Mouse (Mus musculus): ENCODE results near the gene Stxbp6.

Gene Stxbp6

GRCm38 (mm10) chr12:44913854-44914253, 160.7 kb downstream of the Stxbp6 start:
- no peak for DNase-seq (ENCODE audit: low spot score)

- no peak for DNase-seq (ENCODE audit: low spot score)
Measured at GRCm38 (mm10) chr12:44908028-44908702, 166.3 kb downstream of the Stxbp6 start.

- DNase-seq (ENCODE audit: low spot score), result no peak
Measured at GRCm38 (mm10) chr12:44906001-44906400, 168.5 kb downstream of the Stxbp6 start.

GRCm38 (mm10) chr12:44903205-44903732, 171.2 kb downstream of the Stxbp6 start:
- no peak for DNase-seq (ENCODE audit: low spot score)

- no peak for DNase-seq (ENCODE audit: low spot score)
Measured at GRCm38 (mm10) chr12:44899173-44899870, 175.2 kb downstream of the Stxbp6 start.

- DNase-seq (ENCODE audit: low spot score), result no peak
Measured at GRCm38 (mm10) chr12:44896460-44896859, 178.0 kb downstream of the Stxbp6 start.

- DNase-seq (ENCODE audit: low spot score), result no peak
Measured at GRCm38 (mm10) chr12:44889677-44890393, 184.7 kb downstream of the Stxbp6 start.

- DNase-seq (ENCODE audit: low spot score), result no peak
Measured at GRCm38 (mm10) chr12:44886826-44887225, 187.7 kb downstream of the Stxbp6 start.

GRCm38 (mm10) chr12:44872697-44873096, 201.8 kb downstream of the Stxbp6 start:
- DNase-seq (ENCODE audit: low spot score), result no peak

- DNase-seq (ENCODE audit: low spot score), result no peak
Measured at GRCm38 (mm10) chr12:44865442-44865841, 209.1 kb downstream of the Stxbp6 start.

- DNase-seq (ENCODE audit: low spot score), result no peak
Measured at GRCm38 (mm10) chr12:44859454-44859853, 215.1 kb downstream of the Stxbp6 start.

- peak; percentile 76 for DNase-seq (ENCODE audit: low spot score)
Measured at GRCm38 (mm10) chr12:44858110-44858885, 216.2 kb downstream of the Stxbp6 start.

- no peak for DNase-seq (ENCODE audit: low spot score)
Measured at GRCm38 (mm10) chr12:44852024-44852423, 222.5 kb downstream of the Stxbp6 start.

GRCm38 (mm10) chr12:44850516-44850915, 224.0 kb downstream of the Stxbp6 start:
- DNase-seq (ENCODE audit: low spot score), result no peak

- no peak for DNase-seq (ENCODE audit: low spot score)
Measured at GRCm38 (mm10) chr12:44848483-44849221, 225.9 kb downstream of the Stxbp6 start.

GRCm38 (mm10) chr12:44840585-44840984, 233.9 kb downstream of the Stxbp6 start:
- DNase-seq (ENCODE audit: low spot score), result no peak

GRCm38 (mm10) chr12:44839594-44840373, 234.7 kb downstream of the Stxbp6 start:
- DNase-seq (ENCODE audit: low spot score), result no peak

- no peak for DNase-seq (ENCODE audit: low spot score)
Measured at GRCm38 (mm10) chr12:44835879-44836467, 238.5 kb downstream of the Stxbp6 start.

GRCm38 (mm10) chr12:44811895-44812294, 262.6 kb downstream of the Stxbp6 start:
- no peak for DNase-seq (ENCODE audit: low spot score)

GRCm38 (mm10) chr12:44804213-44804612, 270.3 kb downstream of the Stxbp6 start:
- no peak for DNase-seq (ENCODE audit: low spot score)

Data from ovary, adult 18-20 months (tissue).